Mouse (Mus musculus) liver, embryonic 14.5 days (tissue): ENCODE data around the gene H60b.

Experiments
- CTCF ChIP-seq: IDR thresholded peaks from 2 replicates; pipeline ENCODE4 v1.5.1; 2016; ENCODE audit warnings: antibody characterized with exemption, low read depth, control low read depth
- EP300 ChIP-seq: IDR thresholded peaks from 2 replicates; pipeline ENCODE4 v1.6.1; 2016; ENCODE audit warnings: antibody characterized with exemption, low read depth

GRCm38 (mm10) chr10:22299324-22299723, 140.9 kb downstream of the H60b start:
- no peak for TF ChIP-seq CTCF
- TF ChIP-seq EP300 = no peak
